Mouse (Mus musculus): ENCODE data around the gene Myo16. TPM values are rescaled to one million over a fixed set of nuclear protein-coding genes. Genes with fewer than 3 reads are reported as not detected.

The Myo16 gene
- polyA plus RNA-seq, 1 experiment from 2014 or later, result 0.25 TPM

- no peak overlapping the region for H3K9ac ChIP-seq (replicated peaks; ENCODE audit: low read length)
- no peak overlapping the region for H3K4me3 ChIP-seq (ENCODE audit: low read length)
- H3K36me3 ChIP-seq (ENCODE audit: insufficient read depth, low read length), result no peaks in the 10 kb centered on the region
- no peaks in the 10 kb centered on the region for H3K27me3 ChIP-seq (ENCODE audit: insufficient read depth, low read length)
- WGBS, result 88% methylated on average over 5 of the region's 5 CpGs
- no peaks in the 10 kb centered on the region for H3K4me1 ChIP-seq (ENCODE audit: insufficient read depth, low read length)
- ATAC-seq (ENCODE audit: low FRiP score, low TSS enrichment), result no peak
- H3K4me2 ChIP-seq (replicated peaks; ENCODE audit: low read depth, low read length), result no peak overlapping the region
- H3K27ac ChIP-seq (ENCODE audit: low read length), result no peak overlapping the region
- no peaks in the 10 kb centered on the region for H3K9me3 ChIP-seq (ENCODE audit: low read length)
These were observed 492.0 kb downstream of the Myo16 start for GRCm38 (mm10) chr8:10645740-10646139.

- 0 out of 2 replicates have a peak, but pooled peaks have one; percentile 15 for ATAC-seq (ENCODE audit: low FRiP score, low TSS enrichment)
- H3K27ac ChIP-seq (ENCODE audit: low read length), result no peak overlapping the region
- no peaks in the 10 kb centered on the region for H3K9me3 ChIP-seq (ENCODE audit: low read length)
- no peaks in the 10 kb centered on the region for H3K27me3 ChIP-seq (ENCODE audit: insufficient read depth, low read length)
- no peak overlapping the region for H3K9ac ChIP-seq (replicated peaks; ENCODE audit: low read length)
- H3K36me3 ChIP-seq (ENCODE audit: insufficient read depth, low read length), result no peaks in the 10 kb centered on the region
- no peak overlapping the region for H3K4me3 ChIP-seq (ENCODE audit: low read length)
- no peak overlapping the region for H3K4me2 ChIP-seq (replicated peaks; ENCODE audit: low read depth, low read length)
- 63% methylated on average over 10 of the region's 10 CpGs for WGBS
- no peaks in the 10 kb centered on the region for H3K4me1 ChIP-seq (ENCODE audit: insufficient read depth, low read length)
These were observed 492.8 kb downstream of the Myo16 start for GRCm38 (mm10) chr8:10646485-10646884.

- no peaks in the 10 kb centered on the region for H3K36me3 ChIP-seq (ENCODE audit: insufficient read depth, low read length)
- ATAC-seq (ENCODE audit: low FRiP score, low TSS enrichment), result 0 out of 2 replicates have a peak, but pooled peaks have one; percentile 51
- no peaks in the 10 kb centered on the region for H3K4me1 ChIP-seq (ENCODE audit: insufficient read depth, low read length)
- 78% methylated on average over 12 of the region's 12 CpGs for WGBS
- no peaks in the 10 kb centered on the region for H3K27me3 ChIP-seq (ENCODE audit: insufficient read depth, low read length)
- no peak overlapping the region for H3K9ac ChIP-seq (replicated peaks; ENCODE audit: low read length)
- H3K27ac ChIP-seq (ENCODE audit: low read length), result no peak overlapping the region
- H3K4me2 ChIP-seq (replicated peaks; ENCODE audit: low read depth, low read length), result no peak overlapping the region
- H3K9me3 ChIP-seq (ENCODE audit: low read length), result no peaks in the 10 kb centered on the region
- no peak overlapping the region for H3K4me3 ChIP-seq (ENCODE audit: low read length)
These were observed 498.0 kb downstream of the Myo16 start for GRCm38 (mm10) chr8:10651546-10652315.

- Histone ChIP-seq H3K4me2 (replicated peaks; ENCODE audit: low read depth, low read length) (no peak overlapping the region), H3K4me1 (ENCODE audit: insufficient read depth, low read length) (no peaks in the 10 kb centered on the region), H3K4me3 (ENCODE audit: low read length) (no peak overlapping the region), H3K9ac (replicated peaks; ENCODE audit: low read length) (no peak overlapping the region), H3K36me3 (ENCODE audit: insufficient read depth, low read length) (no peaks in the 10 kb centered on the region), H3K27ac (ENCODE audit: low read length) (no peak overlapping the region), H3K9me3 (ENCODE audit: low read length) (no peaks in the 10 kb centered on the region), H3K27me3 (ENCODE audit: insufficient read depth, low read length) (no peaks in the 10 kb centered on the region)
- WGBS, result 70% methylated on average over 9 of the region's 9 CpGs
- no peak for ATAC-seq (ENCODE audit: low FRiP score, low TSS enrichment)
These were observed 499.6 kb downstream of the Myo16 start for GRCm38 (mm10) chr8:10653282-10653681.

GRCm38 (mm10) chr8:10654922-10655518 is 501.3 kb downstream of the Myo16 start:
- Histone ChIP-seq H3K4me2 (replicated peaks; ENCODE audit: low read depth, low read length) (no peak overlapping the region), H3K27me3 (ENCODE audit: insufficient read depth, low read length) (no peaks in the 10 kb centered on the region)

GRCm38 (mm10) chr8:10663770-10664470 is 510.2 kb downstream of the Myo16 start:
- 24% methylated on average over 8 of the region's 8 CpGs for WGBS
- no peak for ATAC-seq (ENCODE audit: low FRiP score, low TSS enrichment)
- peaks cover 19% of the 10 kb centered on the region for H3K4me1 ChIP-seq (ENCODE audit: insufficient read depth, low read length)
- no peak overlapping the region for H3K4me2 ChIP-seq (replicated peaks; ENCODE audit: low read depth, low read length)
- no peak overlapping the region for H3K9ac ChIP-seq (replicated peaks; ENCODE audit: low read length)
- 0 out of 2 replicates have a peak, but pooled peaks cover 4% of the 10 kb centered on the region for H3K9me3 ChIP-seq (ENCODE audit: low read length)
- H3K4me3 ChIP-seq (ENCODE audit: low read length), result no peak overlapping the region
- no peaks in the 10 kb centered on the region for H3K27me3 ChIP-seq (ENCODE audit: insufficient read depth, low read length)
- H3K36me3 ChIP-seq (ENCODE audit: insufficient read depth, low read length), result no peaks in the 10 kb centered on the region
- H3K27ac ChIP-seq (ENCODE audit: low read length), result no peak overlapping the region

More at GRCm38 (mm10) chr8:10654922-10655518, 501.3 kb downstream of the Myo16 start:
- Histone ChIP-seq H3K9ac (replicated peaks; ENCODE audit: low read length) (no peak overlapping the region), H3K4me1 (ENCODE audit: insufficient read depth, low read length) (no peaks in the 10 kb centered on the region), H3K9me3 (ENCODE audit: low read length) (no peaks in the 10 kb centered on the region), H3K27ac (ENCODE audit: low read length) (no peak overlapping the region), H3K4me3 (ENCODE audit: low read length) (no peak overlapping the region), H3K36me3 (ENCODE audit: insufficient read depth, low read length) (no peaks in the 10 kb centered on the region)
- no peak for ATAC-seq (ENCODE audit: low FRiP score, low TSS enrichment)
- 70% methylated on average over 9 of the region's 9 CpGs for WGBS

GRCm38 (mm10) chr8:10664861-10665543 is 511.3 kb downstream of the Myo16 start:
- H3K9ac ChIP-seq (replicated peaks; ENCODE audit: low read length), result no peak overlapping the region
- WGBS, result 25% methylated on average over 13 of the region's 13 CpGs
- no peaks in the 10 kb centered on the region for H3K36me3 ChIP-seq (ENCODE audit: insufficient read depth, low read length)
- H3K4me2 ChIP-seq (replicated peaks; ENCODE audit: low read depth, low read length), result no peak overlapping the region; the same call in 1 of the 2 replicates
- H3K9me3 ChIP-seq (ENCODE audit: low read length), result 0 out of 2 replicates have a peak, but pooled peaks cover 4% of the 10 kb centered on the region
- H3K4me3 ChIP-seq (ENCODE audit: low read length), result no peak overlapping the region
- peaks cover 19% of the 10 kb centered on the region for H3K4me1 ChIP-seq (ENCODE audit: insufficient read depth, low read length)
- no peaks in the 10 kb centered on the region for H3K27me3 ChIP-seq (ENCODE audit: insufficient read depth, low read length)
- H3K27ac ChIP-seq (ENCODE audit: low read length), result peak overlapping the region; percentile 72
- ATAC-seq (ENCODE audit: low FRiP score, low TSS enrichment), result peak; percentile 94

GRCm38 (mm10) chr8:10665821-10666283 is 512.1 kb downstream of the Myo16 start:
- Histone ChIP-seq H3K4me3 (ENCODE audit: low read length) (no peak overlapping the region), H3K4me2 (replicated peaks; ENCODE audit: low read depth, low read length) (no peak overlapping the region), H3K9ac (replicated peaks; ENCODE audit: low read length) (no peak overlapping the region), H3K27ac (ENCODE audit: low read length) (peak overlapping the region; percentile 72; the same call in 1 of the 2 replicates), H3K27me3 (ENCODE audit: insufficient read depth, low read length) (no peaks in the 10 kb centered on the region), H3K4me1 (ENCODE audit: insufficient read depth, low read length) (peaks cover 19% of the 10 kb centered on the region), H3K9me3 (ENCODE audit: low read length) (0 out of 2 replicates have a peak, but pooled peaks cover 4% of the 10 kb centered on the region), H3K36me3 (ENCODE audit: insufficient read depth, low read length) (no peaks in the 10 kb centered on the region)
- 37% methylated on average over 4 of the region's 4 CpGs for WGBS
- ATAC-seq (ENCODE audit: low FRiP score, low TSS enrichment), result no peak

GRCm38 (mm10) chr8:10671862-10672548 is 518.3 kb downstream of the Myo16 start:
- no peak overlapping the region for H3K27ac ChIP-seq (ENCODE audit: low read length)
- H3K4me2 ChIP-seq (replicated peaks; ENCODE audit: low read depth, low read length), result no peak overlapping the region
- no peak overlapping the region for H3K4me3 ChIP-seq (ENCODE audit: low read length)
- no peaks in the 10 kb centered on the region for H3K27me3 ChIP-seq (ENCODE audit: insufficient read depth, low read length)
- no peaks in the 10 kb centered on the region for H3K4me1 ChIP-seq (ENCODE audit: insufficient read depth, low read length)
- H3K36me3 ChIP-seq (ENCODE audit: insufficient read depth, low read length), result no peaks in the 10 kb centered on the region
- H3K9me3 ChIP-seq (ENCODE audit: low read length), result no peaks in the 10 kb centered on the region
- WGBS, result 62% methylated on average over 2 of the region's 2 CpGs
- no peak overlapping the region for H3K9ac ChIP-seq (replicated peaks; ENCODE audit: low read length)
- no peak for ATAC-seq (ENCODE audit: low FRiP score, low TSS enrichment)
